ENCODE assay signal across 19 mouse cellular contexts in the genomic region with DNA sequence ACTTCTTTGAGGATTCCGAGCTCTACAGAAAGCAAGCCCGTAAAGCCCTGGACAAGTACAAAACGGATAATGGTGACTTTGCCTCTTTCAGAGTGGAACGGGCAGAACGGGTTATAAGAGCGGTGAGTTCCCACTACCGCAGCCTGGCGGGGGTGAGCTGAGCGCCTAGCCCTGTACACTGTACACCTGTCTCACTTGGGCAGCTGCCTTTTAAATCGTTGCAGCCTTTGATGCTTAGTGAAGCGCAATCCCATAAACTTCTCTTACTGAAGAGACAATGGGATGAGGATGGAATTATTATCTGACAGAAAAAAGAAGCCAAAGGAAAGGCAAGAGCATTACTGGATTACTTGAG. TPM values are rescaled to one million over a fixed set of nuclear protein-coding genes. Genes with fewer than 3 reads are reported as not detected.
A peak's percentile ranks its signal among the peaks of the same experiment; 100 is the strongest.
DNase-seq lines count a peak whose midpoint lies in the region; ATAC-seq and TF ChIP-seq lines count a peak whose summit lies in the region.
"Had no signal": no experiment of that assay in that cellular context is flagged by ENCODE, and none has a peak within 500 bp of the region (broad histone marks: within the 10 kb centered on the region; RNA-seq: fewer than 3 reads in every experiment).

No protein-coding gene starts in this region.

- no peaks in the 10 kb centered on the region for H3K36me3 ChIP-seq in limb, embryonic 14.5 days (ENCODE audit: control insufficient read depth, insufficient read depth, low read length)
- H3K36me3 ChIP-seq in limb, embryonic 10.5 days, result no peaks in the 10 kb centered on the region
- no peaks in the 10 kb centered on the region for H3K36me3 ChIP-seq in embryonic facial prominence, embryonic 12.5 days
- no peaks in the 10 kb centered on the region for H3K36me3 ChIP-seq in midbrain, embryonic 11.5 days (ENCODE audit: control insufficient read depth, insufficient read depth, low read length)
- no peaks in the 10 kb centered on the region for H3K36me3 ChIP-seq in neural tube, embryonic 14.5 days (ENCODE audit: control insufficient read depth, insufficient read depth, low read length)
- H3K36me3 ChIP-seq: embryonic facial prominence, embryonic 13.5 days; limb, embryonic 15.5 days had no signal

- no peak for TF ChIP-seq POLR2A in limb, embryonic 14.5 days (IDR thresholded peaks at IDR 0.05; ENCODE audit: borderline replicate concordance, extremely low read depth, insufficient read depth, insufficient read length)

- DNase-seq in limb, embryonic 14.5 days (ENCODE audit: low spot score), result no peak
- DNase-seq in limb, embryonic 10.5 days (ENCODE audit: low spot score), result no peak
- no peak for DNase-seq in midbrain, embryonic 11.5 days (ENCODE audit: low spot score, missing footprints)
- no peak for DNase-seq in heart, postnatal 25 days (ENCODE audit: low spot score)
- DNase-seq in ovary, postnatal 36 days (ENCODE audit: low spot score), result no peak
- no peak for DNase-seq in left cerebral cortex, postnatal 4 days
- DNase-seq: cerebellum, adult 9-11 months; heart, postnatal 4 days; kidney, adult 18-20 months; liver, postnatal 0 days; lung, postnatal 36 days; thymus, postnatal 36 days had no signal

- no peak overlapping the region for H3K4me2 ChIP-seq in limb, embryonic 14.5 days (replicated peaks; ENCODE audit: low read depth, low read length, severe bottlenecking)
- no peak overlapping the region for H3K4me2 ChIP-seq in embryonic facial prominence, embryonic 12.5 days (replicated peaks)
- no peak overlapping the region for H3K4me2 ChIP-seq in midbrain, embryonic 11.5 days
- peak overlapping the region; percentile 1; the same call in 1 of the 2 replicates for H3K4me2 ChIP-seq in neural tube, embryonic 14.5 days (ENCODE audit: low read depth, low read length)
- H3K4me2 ChIP-seq: embryonic facial prominence, embryonic 13.5 days; heart, embryonic 11.5 days; limb, embryonic 15.5 days had no signal

- H3K9me3 ChIP-seq in limb, embryonic 14.5 days (ENCODE audit: control insufficient read depth, low read length), result no peaks in the 10 kb centered on the region
- no peaks in the 10 kb centered on the region for H3K9me3 ChIP-seq in limb, embryonic 10.5 days (replicated peaks)
- H3K9me3 ChIP-seq in embryonic facial prominence, embryonic 12.5 days, result no peaks in the 10 kb centered on the region
- H3K9me3 ChIP-seq in midbrain, embryonic 11.5 days (ENCODE audit: control insufficient read depth, low read length), result no peaks in the 10 kb centered on the region
- H3K9me3 ChIP-seq in neural tube, embryonic 14.5 days (ENCODE audit: control insufficient read depth, low read length), result no peaks in the 10 kb centered on the region
- H3K9me3 ChIP-seq: embryonic facial prominence, embryonic 13.5 days; limb, embryonic 15.5 days had no signal

- H3K27ac ChIP-seq in limb, embryonic 14.5 days (replicated peaks; ENCODE audit: low read depth, low read length), result no peak overlapping the region
- H3K27ac ChIP-seq in limb, embryonic 10.5 days, result no peak overlapping the region
- no peak overlapping the region for H3K27ac ChIP-seq in embryonic facial prominence, embryonic 12.5 days
- H3K27ac ChIP-seq in midbrain, embryonic 11.5 days (ENCODE audit: low read depth, low read length), result no peak overlapping the region
- no peak overlapping the region for H3K27ac ChIP-seq in neural tube, embryonic 14.5 days (ENCODE audit: low read depth, low read length)
- H3K27ac ChIP-seq: embryonic facial prominence, embryonic 13.5 days; limb, embryonic 15.5 days had no signal

- H3K27me3 ChIP-seq in limb, embryonic 14.5 days (ENCODE audit: control insufficient read depth, insufficient read depth, low read length), result no peaks in the 10 kb centered on the region
- H3K27me3 ChIP-seq in limb, embryonic 10.5 days (ENCODE audit: low read depth, poor library complexity, severe bottlenecking), result no peaks in the 10 kb centered on the region
- no peaks in the 10 kb centered on the region for H3K27me3 ChIP-seq in embryonic facial prominence, embryonic 12.5 days
- H3K27me3 ChIP-seq in midbrain, embryonic 11.5 days (ENCODE audit: control insufficient read depth, insufficient read depth, low read length), result no peaks in the 10 kb centered on the region
- H3K27me3 ChIP-seq in neural tube, embryonic 14.5 days (ENCODE audit: control insufficient read depth, insufficient read depth, low read length), result no peaks in the 10 kb centered on the region
- H3K27me3 ChIP-seq: embryonic facial prominence, embryonic 13.5 days; limb, embryonic 15.5 days had no signal

- intact Hi-C loops in heart, postnatal 25 days (cut with DNase I), result no loop called here
- intact Hi-C loops in left cerebral cortex, postnatal 4 days (cut with DNase I), result no loop called here

- no peaks in the 10 kb centered on the region for H3K4me1 ChIP-seq in limb, embryonic 14.5 days (ENCODE audit: control insufficient read depth, insufficient read depth, low read length)
- H3K4me1 ChIP-seq in limb, embryonic 10.5 days, result 0 out of 2 replicates have a peak, but pooled peaks cover 5% of the 10 kb centered on the region
- H3K4me1 ChIP-seq in embryonic facial prominence, embryonic 12.5 days, result no peaks in the 10 kb centered on the region
- H3K4me1 ChIP-seq in midbrain, embryonic 11.5 days (ENCODE audit: control insufficient read depth, insufficient read depth, low read length), result 0 out of 2 replicates have a peak, but pooled peaks cover 4% of the 10 kb centered on the region
- H3K4me1 ChIP-seq in neural tube, embryonic 14.5 days (ENCODE audit: control insufficient read depth, insufficient read depth, low read length), result no peaks in the 10 kb centered on the region
- H3K4me1 ChIP-seq: embryonic facial prominence, embryonic 13.5 days; limb, embryonic 15.5 days had no signal

- ATAC-seq in limb, embryonic 14.5 days (ENCODE audit: low FRiP score, low read depth), result peak; percentile 44; the same call in 1 of the 2 replicates
- 0 out of 2 replicates have a peak, but pooled peaks have one; percentile 35 for ATAC-seq in embryonic facial prominence, embryonic 12.5 days (ENCODE audit: insufficient number of reproducible peaks, insufficient read depth, low FRiP score, low TSS enrichment)
- peak; percentile 66; the same call in 1 of the 2 replicates for ATAC-seq in midbrain, embryonic 11.5 days (ENCODE audit: low FRiP score)
- ATAC-seq in neural tube, embryonic 14.5 days (ENCODE audit: low read depth), result peak; percentile 65
- ATAC-seq: liver, postnatal 0 days had no signal

- H3K9ac ChIP-seq in limb, embryonic 14.5 days (ENCODE audit: low read depth, low read length, severe bottlenecking), result no peak overlapping the region
- H3K9ac ChIP-seq in embryonic facial prominence, embryonic 12.5 days, result no peak overlapping the region
- no peak overlapping the region for H3K9ac ChIP-seq in midbrain, embryonic 11.5 days (ENCODE audit: low read length)
- no peak overlapping the region for H3K9ac ChIP-seq in neural tube, embryonic 14.5 days (replicated peaks; ENCODE audit: low read depth, low read length)
- H3K9ac ChIP-seq: embryonic facial prominence, embryonic 13.5 days; limb, embryonic 15.5 days; liver, postnatal 0 days had no signal

- WGBS in limb, embryonic 14.5 days, result 77% methylated on average over 11 of the region's 11 CpGs
- WGBS in limb, embryonic 10.5 days, result 88% methylated on average over 11 of the region's 11 CpGs
- WGBS in embryonic facial prominence, embryonic 12.5 days, result 66% methylated on average over 11 of the region's 11 CpGs
- WGBS in midbrain, embryonic 11.5 days, result 66% methylated on average over 11 of the region's 11 CpGs
- whole genome bisulfite sequencing in neural tube, embryonic 14.5 days, result 41% methylated on average over 11 of the region's 11 CpGs

- H3K4me3 ChIP-seq in limb, embryonic 14.5 days (replicated peaks; ENCODE audit: low read length), result no peak overlapping the region
- H3K4me3 ChIP-seq in limb, embryonic 10.5 days, result no peak overlapping the region
- no peak overlapping the region for H3K4me3 ChIP-seq in embryonic facial prominence, embryonic 12.5 days
- no peak overlapping the region for H3K4me3 ChIP-seq in midbrain, embryonic 11.5 days (ENCODE audit: low read depth, low read length)
- no peak overlapping the region for H3K4me3 ChIP-seq in neural tube, embryonic 14.5 days (ENCODE audit: low read depth, low read length)
- H3K4me3 ChIP-seq: embryonic facial prominence, embryonic 13.5 days; limb, embryonic 15.5 days had no signal

RNA-seq across cellular contexts. Expression of a gene that starts 5.2 kb away (rescaled TPM):
- not detected in 2 replicates for polyA plus RNA-seq in limb, embryonic 14.5 days (2012; rRNA removed)
- polyA plus RNA-seq in limb, embryonic 14.5 days (2014; fragmentation: Nextera tagmentation; extraction: Ambion mirVana), result 0.11 and 0.15 TPM in 2 replicates
- not detected in 2 replicates for polyA plus RNA-seq in limb, embryonic 10.5 days (2016; fragmentation: Nextera tagmentation; extraction: Ambion mirVana)
- not detected in 2 replicates for polyA plus RNA-seq in embryonic facial prominence, embryonic 12.5 days (2016; fragmentation: Nextera tagmentation; extraction: Ambion mirVana)
- 0.10 TPM in 1 of 2 replicates, not detected in the other for polyA plus RNA-seq in midbrain, embryonic 11.5 days (2014; fragmentation: Nextera tagmentation; extraction: Ambion mirVana)
- 0.19 TPM in 1 of 2 replicates, not detected in the other for polyA plus RNA-seq in neural tube, embryonic 14.5 days (2014; fragmentation: Nextera tagmentation; extraction: Ambion mirVana)
- not detected for total RNA-seq in heart, postnatal 25 days (2021)
- not detected for total RNA-seq in left cerebral cortex, postnatal 4 days (2021)
- total RNA-seq: heart, postnatal 4 days; left cerebral cortex, adult 18-20 months had no signal
- polyA plus RNA-seq: embryonic facial prominence, embryonic 13.5 days; frontal cortex, adult 2 months; heart, embryonic 11.5 days; limb, embryonic 15.5 days had no signal

RNA-seq across cellular contexts. Expression of a gene that starts 37.9 kb away (rescaled TPM):
- polyA plus RNA-seq in limb, embryonic 14.5 days (2012; rRNA removed), result 0.08 and 0.12 TPM in 2 replicates
- 0.25 TPM in 1 of 2 replicates, not detected in the other for polyA plus RNA-seq in limb, embryonic 14.5 days (2014; fragmentation: Nextera tagmentation; extraction: Ambion mirVana)
- polyA plus RNA-seq in limb, embryonic 10.5 days (2016; fragmentation: Nextera tagmentation; extraction: Ambion mirVana), result not detected in 2 replicates
- not detected in 2 replicates for polyA plus RNA-seq in embryonic facial prominence, embryonic 12.5 days (2016; fragmentation: Nextera tagmentation; extraction: Ambion mirVana)
- polyA plus RNA-seq in midbrain, embryonic 11.5 days (2014; fragmentation: Nextera tagmentation; extraction: Ambion mirVana), result not detected in 2 replicates
- not detected in 2 replicates for polyA plus RNA-seq in neural tube, embryonic 14.5 days (2014; fragmentation: Nextera tagmentation; extraction: Ambion mirVana)
- total RNA-seq in heart, postnatal 25 days (2021), result under 1 TPM in 1 of 2 experiments, not detected in 1; 0.21 TPM
- not detected for total RNA-seq in left cerebral cortex, postnatal 4 days (2021)
- total RNA-seq: heart, postnatal 4 days; left cerebral cortex, adult 18-20 months had no signal
